Mouse (Mus musculus): ENCODE measurements around the gene Gm7579. TPM values are rescaled to one million over a fixed set of nuclear protein-coding genes. Genes with fewer than 3 reads are reported as not detected.

Gene Gm7579
- total RNA-seq, 1 experiment = not detected

- Histone ChIP-seq H3K27ac (ENCODE audit: insufficient read depth, low read depth, low read length, poor library complexity, severe bottlenecking) (no peak overlapping the region), H3K9ac (ENCODE audit: insufficient read depth, low read depth, low read length, poor library complexity, severe bottlenecking) (no peak overlapping the region), H3K9me3 (ENCODE audit: control insufficient read depth, insufficient read depth, low read depth, low read length) (no peaks in the 10 kb centered on the region), H3K4me1 (ENCODE audit: control insufficient read depth in 2 of 2, insufficient read depth in 2 of 2, low read length in 2 of 2, poor library complexity in 1 of 2) (no peaks in the 10 kb centered on the region), H3K36me3 (ENCODE audit: control insufficient read depth, insufficient read depth, low read length, poor library complexity, severe bottlenecking) (no peaks in the 10 kb centered on the region), H3K4me3 (ENCODE audit: insufficient read depth in 1 of 2, low read depth in 1 of 2, low read length in 2 of 2, poor library complexity in 1 of 2, severe bottlenecking in 1 of 2) (no peak overlapping the region)
- in situ Hi-C loops (cut with MboI; ENCODE audit: low sequenced_read_pairs in 2 of 2, unreplicated experiment in 2 of 2) = no loop called here
- TF ChIP-seq ZC3H11A (IDR thresholded peaks at IDR 0.05; ENCODE audit: borderline replicate concordance, low read depth, low read length) = no peak
- TF ChIP-seq ZNF384 (IDR thresholded peaks at IDR 0.05; ENCODE audit: low read depth, low read length) = no peak
- TF ChIP-seq MAFK (IDR thresholded peaks at IDR 0.05; ENCODE audit: insufficient read depth, low read depth, low read length) = no peak
- no peak for TF ChIP-seq HCFC1 (IDR thresholded peaks at IDR 0.05; ENCODE audit: borderline replicate concordance, insufficient read depth, low read length)
- no peak for TF ChIP-seq CHD2 (IDR thresholded peaks at IDR 0.05; ENCODE audit: low read depth, low read length)
- no peak for DNase-seq (ENCODE audit: low read depth, low spot score)
Observed at GRCm38 (mm10) chr7:142181021-142181420, 30.6 kb upstream of the Gm7579 start.

- Histone ChIP-seq H3K9me3 (ENCODE audit: control insufficient read depth, insufficient read depth, low read depth, low read length) (no peaks in the 10 kb centered on the region), H3K4me1 (ENCODE audit: control insufficient read depth in 2 of 2, insufficient read depth in 2 of 2, low read length in 2 of 2, poor library complexity in 1 of 2) (no peaks in the 10 kb centered on the region), H3K9ac (ENCODE audit: insufficient read depth, low read depth, low read length, poor library complexity, severe bottlenecking) (no peak overlapping the region), H3K27ac (ENCODE audit: insufficient read depth, low read depth, low read length, poor library complexity, severe bottlenecking) (no peak overlapping the region), H3K36me3 (ENCODE audit: control insufficient read depth, insufficient read depth, low read length, poor library complexity, severe bottlenecking) (no peaks in the 10 kb centered on the region), H3K4me3 (ENCODE audit: insufficient read depth in 1 of 2, low read depth in 1 of 2, low read length in 2 of 2, poor library complexity in 1 of 2, severe bottlenecking in 1 of 2) (no peak overlapping the region)
- in situ Hi-C loops (cut with MboI; ENCODE audit: low sequenced_read_pairs in 2 of 2, unreplicated experiment in 2 of 2) = no loop called here
- TF ChIP-seq CHD2 (IDR thresholded peaks at IDR 0.05; ENCODE audit: low read depth, low read length) = no peak
- TF ChIP-seq ZC3H11A (IDR thresholded peaks at IDR 0.05; ENCODE audit: borderline replicate concordance, low read depth, low read length) = no peak
- no peak for TF ChIP-seq ZNF384 (IDR thresholded peaks at IDR 0.05; ENCODE audit: low read depth, low read length)
- no peak for TF ChIP-seq MAFK (IDR thresholded peaks at IDR 0.05; ENCODE audit: insufficient read depth, low read depth, low read length)
- no peak for TF ChIP-seq HCFC1 (IDR thresholded peaks at IDR 0.05; ENCODE audit: borderline replicate concordance, insufficient read depth, low read length)
- DNase-seq (ENCODE audit: low read depth, low spot score) = no peak
Observed at GRCm38 (mm10) chr7:142188156-142188555, 23.5 kb upstream of the Gm7579 start.

GRCm38 (mm10) chr7:142190289-142190688 is 21.4 kb upstream of the Gm7579 start, which contains the start of gene Gm10153:
TSS of gene Gm10153 (minus strand) at chr7:142190389.
- DNase-seq (ENCODE audit: low read depth, low spot score) = no peak
- H3K4me3 ChIP-seq (ENCODE audit: insufficient read depth in 1 of 2, low read depth in 1 of 2, low read length in 2 of 2, poor library complexity in 1 of 2, severe bottlenecking in 1 of 2) = no peak within 1 kb of the TSS
- no peak within 1 kb of the TSS for H3K9ac ChIP-seq (ENCODE audit: insufficient read depth, low read depth, low read length, poor library complexity, severe bottlenecking)
- no peaks in the 10 kb centered on the region for H3K9me3 ChIP-seq (ENCODE audit: control insufficient read depth, insufficient read depth, low read depth, low read length)
- no peaks in the 10 kb centered on the region for H3K36me3 ChIP-seq (ENCODE audit: control insufficient read depth, insufficient read depth, low read length, poor library complexity, severe bottlenecking)
- no peak within 1 kb of the TSS for H3K27ac ChIP-seq (ENCODE audit: insufficient read depth, low read depth, low read length, poor library complexity, severe bottlenecking)
- in situ Hi-C loops (cut with MboI; ENCODE audit: low sequenced_read_pairs in 2 of 2, unreplicated experiment in 2 of 2) = no loop called here
- TF ChIP-seq HCFC1 (IDR thresholded peaks at IDR 0.05; ENCODE audit: borderline replicate concordance, insufficient read depth, low read length) (no peak), MAFK (IDR thresholded peaks at IDR 0.05; ENCODE audit: insufficient read depth, low read depth, low read length) (no peak), ZNF384 (IDR thresholded peaks at IDR 0.05; ENCODE audit: low read depth, low read length) (no peak), CHD2 (IDR thresholded peaks at IDR 0.05; ENCODE audit: low read depth, low read length) (no peak), ZC3H11A (IDR thresholded peaks at IDR 0.05; ENCODE audit: borderline replicate concordance, low read depth, low read length) (no peak)
- no peaks in the 10 kb centered on the region for H3K4me1 ChIP-seq (ENCODE audit: control insufficient read depth in 2 of 2, insufficient read depth in 2 of 2, low read length in 2 of 2, poor library complexity in 1 of 2)

- Histone ChIP-seq H3K36me3 (ENCODE audit: control insufficient read depth, insufficient read depth, low read length, poor library complexity, severe bottlenecking) (no peaks in the 10 kb centered on the region), H3K4me3 (ENCODE audit: insufficient read depth in 1 of 2, low read depth in 1 of 2, low read length in 2 of 2, poor library complexity in 1 of 2, severe bottlenecking in 1 of 2) (no peak overlapping the region), H3K4me1 (ENCODE audit: control insufficient read depth in 2 of 2, insufficient read depth in 2 of 2, low read length in 2 of 2, poor library complexity in 1 of 2) (no peaks in the 10 kb centered on the region), H3K9ac (ENCODE audit: insufficient read depth, low read depth, low read length, poor library complexity, severe bottlenecking) (no peak overlapping the region), H3K27ac (ENCODE audit: insufficient read depth, low read depth, low read length, poor library complexity, severe bottlenecking) (no peak overlapping the region), H3K9me3 (ENCODE audit: control insufficient read depth, insufficient read depth, low read depth, low read length) (no peaks in the 10 kb centered on the region)
- no peak for DNase-seq (ENCODE audit: low read depth, low spot score)
- no peak for TF ChIP-seq CHD2 (IDR thresholded peaks at IDR 0.05; ENCODE audit: low read depth, low read length)
- TF ChIP-seq HCFC1 (IDR thresholded peaks at IDR 0.05; ENCODE audit: borderline replicate concordance, insufficient read depth, low read length) = no peak
- no peak for TF ChIP-seq MAFK (IDR thresholded peaks at IDR 0.05; ENCODE audit: insufficient read depth, low read depth, low read length)
- TF ChIP-seq ZC3H11A (IDR thresholded peaks at IDR 0.05; ENCODE audit: borderline replicate concordance, low read depth, low read length) = no peak
- no peak for TF ChIP-seq ZNF384 (IDR thresholded peaks at IDR 0.05; ENCODE audit: low read depth, low read length)
- in situ Hi-C loops (cut with MboI; ENCODE audit: low sequenced_read_pairs in 2 of 2, unreplicated experiment in 2 of 2) = no loop called here
Observed at GRCm38 (mm10) chr7:142198748-142199147, 12.9 kb upstream of the Gm7579 start.

GRCm38 (mm10) chr7:142201064-142201463 is 10.6 kb upstream of the Gm7579 start, which contains the start of gene Krtap5-3:
TSS of gene Krtap5-3 (plus strand) at chr7:142201364.
- no peak within 1 kb of the TSS for H3K4me3 ChIP-seq (ENCODE audit: insufficient read depth in 1 of 2, low read depth in 1 of 2, low read length in 2 of 2, poor library complexity in 1 of 2, severe bottlenecking in 1 of 2)
- H3K9ac ChIP-seq (ENCODE audit: insufficient read depth, low read depth, low read length, poor library complexity, severe bottlenecking) = no peak within 1 kb of the TSS
- DNase-seq (ENCODE audit: low read depth, low spot score) = no peak
- no peaks in the 10 kb centered on the region for H3K36me3 ChIP-seq (ENCODE audit: control insufficient read depth, insufficient read depth, low read length, poor library complexity, severe bottlenecking)
- H3K9me3 ChIP-seq (ENCODE audit: control insufficient read depth, insufficient read depth, low read depth, low read length) = no peaks in the 10 kb centered on the region
- no peak within 1 kb of the TSS for H3K27ac ChIP-seq (ENCODE audit: insufficient read depth, low read depth, low read length, poor library complexity, severe bottlenecking)
- no peaks in the 10 kb centered on the region for H3K4me1 ChIP-seq (ENCODE audit: control insufficient read depth in 2 of 2, insufficient read depth in 2 of 2, low read length in 2 of 2, poor library complexity in 1 of 2)
- TF ChIP-seq ZC3H11A (IDR thresholded peaks at IDR 0.05; ENCODE audit: borderline replicate concordance, low read depth, low read length) (no peak), ZNF384 (IDR thresholded peaks at IDR 0.05; ENCODE audit: low read depth, low read length) (no peak), CHD2 (IDR thresholded peaks at IDR 0.05; ENCODE audit: low read depth, low read length) (no peak), HCFC1 (IDR thresholded peaks at IDR 0.05; ENCODE audit: borderline replicate concordance, insufficient read depth, low read length) (no peak), MAFK (IDR thresholded peaks at IDR 0.05; ENCODE audit: insufficient read depth, low read depth, low read length) (no peak)
- in situ Hi-C loops (cut with MboI; ENCODE audit: low sequenced_read_pairs in 2 of 2, unreplicated experiment in 2 of 2) = no loop called here
